Mouse (Mus musculus): ENCODE measurements at regions not wholly inside any gene's neighbourhood (a gene's known extent, or its start where the extent isn't known, plus 50 kb on each side); places are given as distances from the start of the nearest gene placed in this dataset.

- DNase-seq = no peak
Observed at GRCm38 (mm10) chr14:100457870-100458726, 173.6 kb upstream of the Klf12 start.

- DNase-seq = no peak
Observed at GRCm38 (mm10) chr14:100446130-100446529, 161.7 kb upstream of the Klf12 start.

GRCm38 (mm10) chr14:100444848-100445247, 160.4 kb upstream of the Klf12 start:
- no peak for DNase-seq

- DNase-seq = no peak
Observed at GRCm38 (mm10) chr14:100444099-100444498, 159.6 kb upstream of the Klf12 start.

GRCm38 (mm10) chr14:100437552-100437951, 153.1 kb upstream of the Klf12 start:
- DNase-seq = no peak

- DNase-seq = no peak
Observed at GRCm38 (mm10) chr14:100429662-100430061, 145.2 kb upstream of the Klf12 start.

GRCm38 (mm10) chr14:100426399-100426798, 141.9 kb upstream of the Klf12 start:
- no peak for DNase-seq

- DNase-seq = no peak
Observed at GRCm38 (mm10) chr14:100423790-100424189, 139.3 kb upstream of the Klf12 start.

- no peak for DNase-seq
Observed at GRCm38 (mm10) chr14:100421666-100422065, 137.2 kb upstream of the Klf12 start.

- DNase-seq = no peak
Observed at GRCm38 (mm10) chr14:100415099-100415498, 130.6 kb upstream of the Klf12 start.

- no peak for DNase-seq
Observed at GRCm38 (mm10) chr14:100412211-100412610, 127.7 kb upstream of the Klf12 start.

- no peak for DNase-seq
Observed at GRCm38 (mm10) chr14:100397191-100397590, 112.7 kb upstream of the Klf12 start.

GRCm38 (mm10) chr14:100375218-100375983, 90.9 kb upstream of the Klf12 start:
- no peak for DNase-seq

- DNase-seq = peak; percentile 4
Observed at GRCm38 (mm10) chr14:100374494-100375217, 90.2 kb upstream of the Klf12 start.

- DNase-seq = no peak
Observed at GRCm38 (mm10) chr14:100366234-100366864, 81.9 kb upstream of the Klf12 start.

GRCm38 (mm10) chr14:100362786-100363185, 78.3 kb upstream of the Klf12 start:
- no peak for DNase-seq

GRCm38 (mm10) chr14:100361346-100362029, 77.0 kb upstream of the Klf12 start:
- no peak for DNase-seq

- DNase-seq = peak; percentile 9
Observed at GRCm38 (mm10) chr14:100359881-100360280, 75.4 kb upstream of the Klf12 start.

- DNase-seq = no peak
Observed at GRCm38 (mm10) chr14:100357131-100357530, 72.7 kb upstream of the Klf12 start.

- no peak for DNase-seq
Observed at GRCm38 (mm10) chr14:100353508-100353907, 69.0 kb upstream of the Klf12 start.

GRCm38 (mm10) chr14:100352961-100353452, 68.5 kb upstream of the Klf12 start:
- no peak for DNase-seq

- no peak for DNase-seq
Observed at GRCm38 (mm10) chr14:100351004-100351403, 66.5 kb upstream of the Klf12 start.
